Mouse (Mus musculus): ENCODE results near the gene Tmbim6.

Gene Tmbim6

GRCm38 (mm10) chr15:99392486-99393385 is at the start of gene Tmbim6:
TSS of gene Tmbim6 (plus strand) at chr15:99392882.
- peak; percentile 100 for DNase-seq (ENCODE audit: low spot score)

GRCm38 (mm10) chr15:99343414-99344147 is 49.1 kb upstream of the Tmbim6 start:
- DNase-seq (ENCODE audit: low spot score) = no peak

GRCm38 (mm10) chr15:99344148-99344870 is 48.4 kb upstream of the Tmbim6 start:
- DNase-seq (ENCODE audit: low spot score) = no peak

GRCm38 (mm10) chr15:99344961-99345360 is 47.7 kb upstream of the Tmbim6 start:
- no peak for DNase-seq (ENCODE audit: low spot score)

GRCm38 (mm10) chr15:99351610-99352009 is 41.1 kb upstream of the Tmbim6 start:
- no peak for DNase-seq (ENCODE audit: low spot score)

- no peak for DNase-seq (ENCODE audit: low spot score)
Observed at GRCm38 (mm10) chr15:99352306-99352705, 40.4 kb upstream of the Tmbim6 start.

GRCm38 (mm10) chr15:99355660-99356059 is 37.0 kb upstream of the Tmbim6 start:
- DNase-seq (ENCODE audit: low spot score) = no peak

GRCm38 (mm10) chr15:99356462-99356861 is 36.2 kb upstream of the Tmbim6 start:
- DNase-seq (ENCODE audit: low spot score) = no peak

- no peak for DNase-seq (ENCODE audit: low spot score)
Observed at GRCm38 (mm10) chr15:99358952-99359351, 33.7 kb upstream of the Tmbim6 start.

GRCm38 (mm10) chr15:99364022-99364530 is 28.6 kb upstream of the Tmbim6 start:
- DNase-seq (ENCODE audit: low spot score) = no peak

GRCm38 (mm10) chr15:99364921-99365320 is 27.8 kb upstream of the Tmbim6 start:
- DNase-seq (ENCODE audit: low spot score) = no peak

GRCm38 (mm10) chr15:99368583-99369266 is 24.0 kb upstream of the Tmbim6 start:
- DNase-seq (ENCODE audit: low spot score) = no peak

- peak; percentile 52 for DNase-seq (ENCODE audit: low spot score)
Observed at GRCm38 (mm10) chr15:99369391-99370171, 23.1 kb upstream of the Tmbim6 start.

- peak; percentile 96 for DNase-seq (ENCODE audit: low spot score)
Observed at GRCm38 (mm10) chr15:99370259-99370691, 22.4 kb upstream of the Tmbim6 start, which contains the start of gene Fmnl3. TSS of gene Fmnl3 (minus strand) at chr15:99370482.

- DNase-seq (ENCODE audit: low spot score) = no peak
Observed at GRCm38 (mm10) chr15:99371526-99372340, 20.9 kb upstream of the Tmbim6 start.

GRCm38 (mm10) chr15:99372761-99373160 is 19.9 kb upstream of the Tmbim6 start:
- DNase-seq (ENCODE audit: low spot score) = no peak

- no peak for DNase-seq (ENCODE audit: low spot score)
Observed at GRCm38 (mm10) chr15:99375036-99375435, 17.6 kb upstream of the Tmbim6 start.

- DNase-seq (ENCODE audit: low spot score) = no peak
Observed at GRCm38 (mm10) chr15:99375581-99375980, 17.1 kb upstream of the Tmbim6 start.

GRCm38 (mm10) chr15:99376240-99376639 is 16.4 kb upstream of the Tmbim6 start:
- DNase-seq (ENCODE audit: low spot score) = no peak

- DNase-seq (ENCODE audit: low spot score) = no peak
Observed at GRCm38 (mm10) chr15:99382893-99383292, 9.8 kb upstream of the Tmbim6 start.

Data from retina, embryonic 14.5 days (tissue).